Mouse (Mus musculus) hindbrain, embryonic 14.5 days (tissue): ENCODE measurements at regions not wholly inside any gene's neighbourhood (a gene's known extent, or its start where the extent isn't known, plus 50 kb on each side); places are given as distances from the start of the nearest gene placed in this dataset.

Experiments
- ATAC-seq: fragments of 200-750 bp; cut with Nextera tagmentation; 2 replicates; pipeline ENCODE4 v1.8.0; 2017; ENCODE audit warnings: moderate number of reproducible peaks, mild to moderate bottlenecking, moderate TSS enrichment, moderate library complexity; ENCODE audit not compliant: low FRiP score
- DNase-seq: peaks from one replicate; pipeline ENCODE4 v3.0.0-alpha.2; 2015; ENCODE audit warnings: low spot score
- H3K27ac ChIP-seq: fragments of 300-500 bp; sonication (generic); 2 replicates; pipeline ENCODE4 v1.5.1; 2014; ENCODE audit warnings: mild to moderate bottlenecking, moderate library complexity
- H3K27me3 ChIP-seq: fragments of 300-500 bp; sonication (generic); 2 replicates; pipeline ENCODE4 v1.6.1; 2014; ENCODE audit warnings: mild to moderate bottlenecking, low read length, mixed read lengths; ENCODE audit not compliant: control insufficient read depth, insufficient read depth
- H3K36me3 ChIP-seq: fragments of 300-500 bp; sonication (generic); replicated peaks from 2 replicates; pipeline ENCODE4 v1.6.1; 2014; ENCODE audit not compliant: control insufficient read depth, insufficient read depth
- H3K4me1 ChIP-seq: fragments of 300-500 bp; sonication (generic); replicated peaks from 2 replicates; pipeline ENCODE4 v1.6.1; 2014; ENCODE audit warnings: antibody characterized with exemption, low read length, mixed read lengths; ENCODE audit not compliant: control insufficient read depth, insufficient read depth
- H3K4me2 ChIP-seq: fragments of 300-500 bp; sonication (generic); replicated peaks from 2 replicates; pipeline ENCODE4 v1.6.1; 2014; ENCODE audit warnings: mild to moderate bottlenecking, moderate library complexity
- H3K4me3 ChIP-seq: fragments of 300-500 bp; sonication (generic); replicated peaks from 2 replicates; pipeline ENCODE4 v1.5.1; 2014; ENCODE audit warnings: mild to moderate bottlenecking, low read length
- H3K9ac ChIP-seq: fragments of 300-500 bp; sonication (generic); 2 replicates; pipeline ENCODE4 v1.6.1; 2014
- H3K9me3 ChIP-seq: fragments of 300-500 bp; sonication (generic); 2 replicates; pipeline ENCODE4 v1.6.1; 2016; ENCODE audit warnings: low read length; ENCODE audit not compliant: control insufficient read depth
- WGBS: fragments of 180-500 bp; shearing (Covaris S2); extraction: QIAGEN DNeasy Blood & Tissue Kit; methylation state at CpG from one replicate; pipeline ENCODE4 v1.1.7; 2014; 5-methylcytosine and 5-hydroxymethylcytosine counted together

DNA sequence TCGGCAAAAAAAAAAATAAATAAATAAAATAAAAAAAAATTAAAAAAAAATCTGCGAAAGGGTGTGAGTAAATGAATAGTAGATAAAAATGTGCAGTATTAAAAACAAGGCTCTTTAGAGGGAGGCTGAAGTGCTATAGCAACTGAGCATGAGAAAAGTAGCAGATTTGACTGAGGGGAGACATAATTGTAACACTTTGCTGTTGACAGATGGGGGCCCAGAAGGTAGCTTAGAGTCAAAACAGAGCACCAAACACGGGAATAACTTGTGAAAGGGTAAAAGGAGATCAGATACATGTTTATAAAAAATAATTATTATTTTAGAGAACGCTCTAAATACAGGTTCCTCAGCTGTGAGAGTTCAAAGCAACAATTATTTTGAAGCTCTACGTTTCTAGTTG is 605.1 kb downstream of the Tmem182 start:
- Histone ChIP-seq H3K4me3 (no peak overlapping the region), H3K27ac (no peak overlapping the region), H3K9me3 (no peaks in the 10 kb centered on the region), H3K27me3 (no peaks in the 10 kb centered on the region), H3K36me3 (no peaks in the 10 kb centered on the region), H3K4me2 (no peak overlapping the region), H3K4me1 (no peaks in the 10 kb centered on the region), H3K9ac (no peak overlapping the region)
- ATAC-seq (no peak), DNase-seq (no peak)
- WGBS: 85% methylated on average over 5 of the region's 5 CpGs

- H3K27me3 ChIP-seq: no peaks in the 10 kb centered on the region
Observed at GRCm38 (mm10) chr1:41411641-41412040, 606.2 kb downstream of the Tmem182 start.

GRCm38 (mm10) chr1:41412078-41412477 is 606.7 kb downstream of the Tmem182 start:
- no peaks in the 10 kb centered on the region for H3K4me1 ChIP-seq
- no peaks in the 10 kb centered on the region for H3K27me3 ChIP-seq
- no peaks in the 10 kb centered on the region for H3K9me3 ChIP-seq
- no peak overlapping the region for H3K9ac ChIP-seq
- ATAC-seq (no peak), DNase-seq (no peak)
- H3K27ac ChIP-seq: no peak overlapping the region
- no peak overlapping the region for H3K4me3 ChIP-seq
- H3K36me3 ChIP-seq: no peaks in the 10 kb centered on the region
- 92% methylated on average over 8 of the region's 8 CpGs for WGBS
- no peak overlapping the region for H3K4me2 ChIP-seq

More at GRCm38 (mm10) chr1:41411641-41412040, 606.2 kb downstream of the Tmem182 start:
- DNase-seq: no peak
- H3K4me3 ChIP-seq: no peak overlapping the region
- H3K4me2 ChIP-seq: no peak overlapping the region
- no peaks in the 10 kb centered on the region for H3K36me3 ChIP-seq
- WGBS: 96% methylated on average over 3 of the region's 3 CpGs
- ATAC-seq: no peak
- no peak overlapping the region for H3K9ac ChIP-seq
- H3K27ac ChIP-seq: no peak overlapping the region
- H3K9me3 ChIP-seq: no peaks in the 10 kb centered on the region
- no peaks in the 10 kb centered on the region for H3K4me1 ChIP-seq

GRCm38 (mm10) chr1:41420489-41421327 is 615.3 kb downstream of the Tmem182 start:
- Histone ChIP-seq H3K27ac (no peak overlapping the region), H3K4me3 (no peak overlapping the region), H3K9me3 (no peaks in the 10 kb centered on the region), H3K4me1 (no peaks in the 10 kb centered on the region), H3K36me3 (no peaks in the 10 kb centered on the region), H3K27me3 (no peaks in the 10 kb centered on the region), H3K4me2 (no peak overlapping the region), H3K9ac (no peak overlapping the region)
- DNase-seq (no peak), ATAC-seq (no peak)
- WGBS: 89% methylated on average over 3 of the region's 3 CpGs

DNA sequence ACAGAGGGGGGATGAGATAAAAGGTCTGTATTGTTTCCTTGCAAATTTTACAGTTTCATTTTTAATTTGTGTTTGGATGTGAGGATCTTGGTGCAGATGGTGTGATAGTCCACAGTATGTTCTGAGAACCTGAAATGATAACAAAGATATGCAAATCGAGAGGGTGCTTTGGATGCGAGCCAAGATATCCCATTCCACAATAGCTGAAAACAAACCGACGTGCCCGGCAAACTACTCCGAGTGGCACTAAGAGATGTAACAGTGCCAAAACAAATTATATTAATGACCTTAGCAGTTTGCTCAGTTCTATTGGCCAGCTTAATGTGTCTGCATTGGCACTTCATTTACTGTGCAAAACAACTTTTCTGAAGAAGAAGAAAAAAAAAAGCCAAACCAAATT is 622.5 kb downstream of the Tmem182 start:
- 0 out of 2 replicates have a peak, but pooled peaks have one; percentile 64 for ATAC-seq
- no peaks in the 10 kb centered on the region for H3K9me3 ChIP-seq
- H3K4me1 ChIP-seq: peaks cover 18% of the 10 kb centered on the region
- no peak overlapping the region for H3K4me3 ChIP-seq
- H3K36me3 ChIP-seq: no peaks in the 10 kb centered on the region
- H3K27me3 ChIP-seq: no peaks in the 10 kb centered on the region
- no peak overlapping the region for H3K9ac ChIP-seq
- no peak overlapping the region for H3K27ac ChIP-seq
- H3K4me2 ChIP-seq: no peak overlapping the region
- WGBS: 15% methylated on average over 6 of the region's 6 CpGs
- peak; percentile 58 for DNase-seq

GRCm38 (mm10) chr1:41431127-41431690 is 625.8 kb downstream of the Tmem182 start:
- peak; percentile 67 for DNase-seq
- no peak overlapping the region for H3K4me3 ChIP-seq
- no peak overlapping the region for H3K27ac ChIP-seq
- peaks cover 18% of the 10 kb centered on the region for H3K4me1 ChIP-seq
- H3K36me3 ChIP-seq: no peaks in the 10 kb centered on the region
- H3K9ac ChIP-seq: no peak overlapping the region
- no peaks in the 10 kb centered on the region for H3K9me3 ChIP-seq
- no peaks in the 10 kb centered on the region for H3K27me3 ChIP-seq
- WGBS: 12% methylated on average over 7 of the region's 7 CpGs
- 0 out of 2 replicates have a peak overlapping the region, but pooled peaks have one; percentile 1 for H3K4me2 ChIP-seq
- peak; percentile 70; the same call in 1 of the 2 replicates for ATAC-seq

- Histone ChIP-seq H3K9ac (no peak overlapping the region), H3K36me3 (no peaks in the 10 kb centered on the region), H3K27ac (no peak overlapping the region), H3K4me1 (peaks cover 10% of the 10 kb centered on the region; the same call in 1 of the 2 replicates), H3K4me3 (no peak overlapping the region), H3K9me3 (no peaks in the 10 kb centered on the region), H3K4me2 (no peak overlapping the region), H3K27me3 (no peaks in the 10 kb centered on the region)
- ATAC-seq (no peak), DNase-seq (no peak)
- 85% methylated on average over 3 of the region's 3 CpGs for WGBS
Observed at GRCm38 (mm10) chr1:41435379-41435778, 630.0 kb downstream of the Tmem182 start.

- DNase-seq (no peak), ATAC-seq (no peak)
- H3K27ac ChIP-seq: no peak overlapping the region
- no peaks in the 10 kb centered on the region for H3K36me3 ChIP-seq
- no peak overlapping the region for H3K9ac ChIP-seq
- H3K27me3 ChIP-seq: no peaks in the 10 kb centered on the region
- no peaks in the 10 kb centered on the region for H3K9me3 ChIP-seq
- no peak overlapping the region for H3K4me2 ChIP-seq
- H3K4me1 ChIP-seq: no peaks in the 10 kb centered on the region
- H3K4me3 ChIP-seq: no peak overlapping the region
Observed at GRCm38 (mm10) chr1:41449972-41450371, 644.6 kb downstream of the Tmem182 start.
